Mouse (Mus musculus) embryonic fibroblast, embryonic 13.5 days (primary cell): ENCODE results near the gene Olfr583.

Experiments
- CTCF ChIP-seq: IDR thresholded peaks from 2 replicates; pipeline ENCODE4 v1.5.1; 2011; ENCODE audit warnings: mild to moderate bottlenecking, control low read depth, low read length, moderate library complexity, borderline replicate concordance; ENCODE audit not compliant: insufficient read depth
- POLR2A ChIP-seq: IDR thresholded peaks from 2 replicates; pipeline ENCODE4 v1.6.1; 2011; ENCODE audit warnings: low read depth, mild to moderate bottlenecking, control low read depth, low read length, moderate library complexity

DNA sequence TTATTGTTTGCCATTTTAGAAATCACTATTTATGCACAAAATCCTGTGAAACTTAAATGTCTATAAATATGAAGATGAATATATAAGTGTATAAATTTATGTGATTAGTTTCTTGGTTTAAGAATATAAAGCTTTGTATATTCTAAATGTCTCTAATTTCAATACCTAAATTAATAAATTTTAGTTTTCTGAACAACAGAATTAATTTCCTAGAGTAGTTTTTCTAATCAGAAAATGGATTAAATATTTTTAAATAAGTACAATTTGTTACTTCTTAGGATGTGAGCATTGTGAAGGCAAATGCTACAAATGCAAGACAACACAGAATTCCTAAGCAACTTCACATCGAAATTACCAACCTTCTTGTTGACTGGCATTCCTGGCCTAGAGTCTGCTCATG, at the start of gene Olfr583:
- no peak for TF ChIP-seq POLR2A
- TF ChIP-seq CTCF, result no peak
